Mouse (Mus musculus): ENCODE data around the gene Grid2.
A peak's percentile ranks its signal among the peaks of the same experiment; 100 is the strongest.

Grid2 gene

DNA sequence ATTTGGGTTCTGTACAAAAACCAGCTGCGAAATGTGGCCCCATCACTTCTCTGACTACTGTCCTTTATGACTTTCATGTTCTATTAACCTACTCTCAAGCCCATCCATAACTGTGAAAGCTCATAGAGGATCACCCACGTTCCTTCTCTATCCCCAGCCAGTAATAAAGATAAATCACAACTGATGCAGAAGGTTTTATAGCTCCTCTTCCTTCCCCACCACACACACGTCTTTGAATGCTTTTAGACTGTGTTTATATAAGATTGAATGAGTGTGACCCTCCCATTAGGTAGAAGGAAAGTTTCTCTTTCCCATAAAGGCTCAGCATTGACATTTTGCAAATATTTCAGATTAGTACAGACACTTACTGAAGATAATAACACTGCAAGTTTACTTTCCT, 1350.1 kb downstream of the Grid2 start:
- no peak for DNase-seq (ENCODE audit: low spot score)

DNA sequence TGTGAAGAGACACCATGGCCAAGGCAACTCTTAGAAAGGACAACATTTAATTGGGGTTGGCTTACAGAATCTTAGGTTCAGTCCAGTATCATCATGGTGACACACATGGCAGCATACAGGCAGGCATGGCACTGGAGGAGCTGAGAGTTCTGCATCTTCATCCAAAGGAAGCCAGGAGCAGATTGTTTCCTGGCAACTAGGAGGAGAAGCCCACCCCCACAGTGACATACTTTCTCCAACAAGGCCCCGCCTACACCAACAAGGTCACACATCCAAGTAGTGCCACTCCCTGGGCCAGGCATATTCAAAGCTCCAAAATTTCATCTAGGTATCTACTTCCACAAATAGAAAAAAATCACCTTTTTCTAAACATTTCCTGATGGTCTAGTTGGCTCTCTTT, 1351.4 kb downstream of the Grid2 start:
- DNase-seq (ENCODE audit: low spot score) = no peak

DNA sequence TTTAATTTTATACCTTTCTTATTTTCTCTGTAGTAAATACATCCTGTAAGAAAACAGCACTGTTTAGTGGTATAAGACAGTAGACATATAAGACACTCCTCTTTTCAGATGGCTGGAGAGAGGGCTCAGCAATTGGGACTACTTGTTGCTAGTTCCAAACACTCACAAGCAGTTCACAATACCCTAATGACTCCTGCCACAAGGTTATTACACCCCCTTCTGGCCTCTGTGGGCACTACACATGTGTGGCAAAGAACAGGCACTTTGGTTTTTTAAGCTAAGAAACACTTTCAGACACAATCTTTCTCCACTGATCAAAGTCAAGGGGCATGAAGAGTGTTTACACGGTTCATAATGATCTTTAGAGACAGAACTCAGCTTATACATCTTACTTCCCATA, 1352.3 kb downstream of the Grid2 start:
- no peak for DNase-seq (ENCODE audit: low spot score)

DNA sequence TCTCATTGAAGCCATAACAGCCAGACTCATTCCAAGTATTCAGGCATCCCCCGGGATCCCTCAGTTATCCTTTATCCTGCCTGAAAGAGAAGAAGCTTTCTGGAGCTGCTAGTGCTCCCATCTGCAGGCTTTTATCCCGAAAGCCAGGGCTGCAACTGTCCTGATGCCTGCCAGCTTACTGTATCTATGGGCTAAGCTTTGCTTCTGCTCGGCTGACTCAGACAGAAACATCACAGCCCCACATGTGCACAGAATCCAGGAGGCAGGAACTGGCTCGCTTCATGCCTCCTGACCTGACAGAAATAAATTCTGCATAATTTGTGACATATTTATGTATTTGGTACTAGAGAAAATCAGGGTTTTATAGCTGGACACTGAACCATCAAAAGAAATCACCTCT, 1361.2 kb downstream of the Grid2 start:
- DNase-seq (ENCODE audit: low spot score) = no peak

GRCm38 (mm10) chr6:64617417-64618135, 1361.9 kb downstream of the Grid2 start:
- peak; percentile 4 for DNase-seq (ENCODE audit: low spot score)

DNA sequence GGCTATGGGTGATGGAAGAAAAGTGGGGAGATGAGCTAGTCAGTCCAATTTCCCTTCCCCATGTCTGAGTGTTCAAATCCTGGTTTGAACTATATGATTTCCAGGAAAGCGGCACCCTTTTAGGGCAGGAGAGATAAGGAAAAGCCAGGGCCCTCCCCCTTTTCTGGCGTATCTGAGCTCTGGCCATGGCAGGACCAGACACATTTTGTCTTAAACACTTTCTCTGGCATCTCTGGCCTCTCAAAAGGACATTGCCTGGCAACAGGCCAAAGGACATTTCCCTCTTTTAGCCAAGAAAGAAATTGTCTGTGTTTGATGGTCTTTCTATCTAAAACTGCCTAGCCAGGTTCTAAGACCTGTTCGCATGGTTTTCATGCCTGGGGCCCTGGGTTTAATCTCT, 1367.7 kb downstream of the Grid2 start:
- DNase-seq (ENCODE audit: low spot score) = no peak

DNA sequence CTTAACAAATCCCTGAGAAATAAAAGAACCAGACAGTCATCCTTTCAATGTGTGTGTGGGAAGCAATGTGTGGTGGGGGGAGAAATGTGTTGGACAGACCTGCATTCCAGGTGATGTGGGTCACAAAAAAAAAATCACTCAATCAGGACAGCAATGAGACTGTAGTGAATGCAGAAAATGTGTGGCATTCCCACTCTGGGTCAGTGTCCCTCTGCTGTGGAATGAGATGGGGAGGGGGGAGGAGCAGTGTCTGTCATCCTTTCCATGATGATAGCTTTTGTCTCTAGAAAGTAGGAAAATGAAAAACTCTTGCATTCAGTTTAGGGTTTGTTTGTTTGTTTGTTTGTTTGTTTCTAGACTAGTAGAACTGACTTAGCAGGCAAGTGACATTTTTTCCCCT, 1392.0 kb downstream of the Grid2 start:
- DNase-seq (ENCODE audit: low spot score) = no peak

- DNase-seq (ENCODE audit: low spot score) = no peak
Observed at GRCm38 (mm10) chr6:64648196-64648595, 1392.5 kb downstream of the Grid2 start.

DNA sequence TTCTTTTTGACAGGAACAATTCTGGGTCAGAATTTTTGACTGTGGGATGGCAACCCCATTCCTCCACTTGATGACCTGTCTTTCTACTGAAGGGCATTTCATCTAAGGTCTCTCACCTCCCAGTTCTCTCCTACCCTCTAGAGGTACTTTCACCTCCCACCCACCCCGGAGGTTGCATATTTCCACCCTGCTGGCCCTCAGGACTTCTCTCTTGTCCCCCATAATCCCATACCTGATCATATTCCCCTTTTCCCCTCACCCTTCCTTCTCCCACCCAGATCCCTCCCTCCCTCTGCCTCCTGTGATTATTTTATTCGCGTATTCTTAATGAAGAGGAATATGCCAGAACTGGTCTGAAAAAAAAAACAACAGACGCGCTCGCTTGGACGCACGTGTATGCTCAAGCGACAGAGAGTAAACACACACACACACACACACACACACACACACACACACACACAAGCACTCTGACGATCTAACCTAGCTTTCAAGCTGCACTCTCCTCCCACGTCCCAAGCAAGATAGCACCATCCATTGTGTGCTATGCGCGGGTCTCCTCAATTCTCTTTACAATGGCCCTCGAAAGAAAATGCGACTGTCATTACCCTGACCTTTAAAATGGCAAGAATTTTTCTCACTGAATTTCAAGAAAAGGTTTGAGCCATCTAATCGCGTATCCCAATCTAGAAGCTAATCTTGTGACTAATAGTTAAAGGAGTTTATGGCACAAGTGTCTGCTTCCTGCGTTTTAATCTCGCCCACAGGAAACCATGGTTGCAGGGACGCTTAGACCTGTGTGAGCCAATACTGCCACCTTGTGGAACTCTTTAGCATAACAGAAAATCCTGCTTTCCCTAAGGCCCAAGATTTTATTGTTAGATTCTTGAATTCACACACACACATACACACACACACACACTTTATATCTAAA, 1393.9 kb downstream of the Grid2 start:
- peak; percentile 61 for DNase-seq (ENCODE audit: low spot score)

GRCm38 (mm10) chr6:64650765-64651164, 1395.1 kb downstream of the Grid2 start:
- no peak for DNase-seq (ENCODE audit: low spot score)

DNA sequence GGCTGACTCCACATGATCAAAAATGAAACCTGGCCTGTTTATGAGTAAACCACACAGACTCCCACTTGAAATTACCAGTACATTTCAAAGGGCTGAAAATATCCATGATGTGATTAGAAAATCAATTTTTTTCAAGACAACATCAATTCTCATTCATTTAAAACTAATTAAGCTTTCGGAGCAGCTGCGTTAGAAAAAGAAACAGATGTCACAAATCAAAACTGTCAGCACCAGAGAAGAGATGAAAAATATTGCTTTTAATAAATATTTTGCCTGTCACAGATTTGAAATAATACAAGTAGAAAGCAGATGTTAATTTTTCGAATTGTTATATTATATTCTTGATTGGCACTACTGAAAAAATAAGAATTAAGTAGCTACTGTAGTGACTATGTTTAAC, 1415.3 kb downstream of the Grid2 start:
- no peak for DNase-seq (ENCODE audit: low spot score)

- DNase-seq (ENCODE audit: low spot score) = no peak
Observed at GRCm38 (mm10) chr6:64678815-64679214, 1423.1 kb downstream of the Grid2 start.

- DNase-seq (ENCODE audit: low spot score) = no peak
Observed at GRCm38 (mm10) chr6:64683974-64684373, 1428.3 kb downstream of the Grid2 start.

- DNase-seq (ENCODE audit: low spot score) = no peak
Observed at GRCm38 (mm10) chr6:64684973-64685372, 1429.3 kb downstream of the Grid2 start.

- DNase-seq (ENCODE audit: low spot score) = no peak
Observed at GRCm38 (mm10) chr6:64688181-64688944, 1432.7 kb downstream of the Grid2 start.

GRCm38 (mm10) chr6:64694688-64695087, 1439.0 kb downstream of the Grid2 start:
- no peak for DNase-seq (ENCODE audit: low spot score)

DNA sequence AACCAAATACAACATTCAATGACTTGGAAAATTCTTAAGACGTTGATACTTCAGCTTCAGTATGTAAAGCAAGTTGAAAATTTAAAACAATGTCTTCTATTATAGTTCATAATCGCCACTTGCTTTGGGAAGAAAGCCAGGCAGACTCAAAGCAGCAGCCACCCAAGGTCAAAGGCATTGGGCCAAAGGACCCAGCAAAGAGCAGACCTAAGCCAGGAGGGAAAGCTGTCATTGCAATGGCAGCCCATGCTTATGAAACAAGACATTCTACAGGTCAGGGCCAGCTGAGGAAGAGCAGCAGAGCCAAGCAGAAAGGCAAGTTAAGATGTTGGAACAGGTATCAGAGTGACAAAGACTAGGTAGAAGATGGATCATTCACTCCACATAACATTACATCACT, 1448.0 kb downstream of the Grid2 start:
- DNase-seq (ENCODE audit: low spot score) = no peak

- peak; percentile 55 for DNase-seq (ENCODE audit: low spot score)
Observed at GRCm38 (mm10) chr6:64727751-64728403, 1472.2 kb downstream of the Grid2 start.

DNA sequence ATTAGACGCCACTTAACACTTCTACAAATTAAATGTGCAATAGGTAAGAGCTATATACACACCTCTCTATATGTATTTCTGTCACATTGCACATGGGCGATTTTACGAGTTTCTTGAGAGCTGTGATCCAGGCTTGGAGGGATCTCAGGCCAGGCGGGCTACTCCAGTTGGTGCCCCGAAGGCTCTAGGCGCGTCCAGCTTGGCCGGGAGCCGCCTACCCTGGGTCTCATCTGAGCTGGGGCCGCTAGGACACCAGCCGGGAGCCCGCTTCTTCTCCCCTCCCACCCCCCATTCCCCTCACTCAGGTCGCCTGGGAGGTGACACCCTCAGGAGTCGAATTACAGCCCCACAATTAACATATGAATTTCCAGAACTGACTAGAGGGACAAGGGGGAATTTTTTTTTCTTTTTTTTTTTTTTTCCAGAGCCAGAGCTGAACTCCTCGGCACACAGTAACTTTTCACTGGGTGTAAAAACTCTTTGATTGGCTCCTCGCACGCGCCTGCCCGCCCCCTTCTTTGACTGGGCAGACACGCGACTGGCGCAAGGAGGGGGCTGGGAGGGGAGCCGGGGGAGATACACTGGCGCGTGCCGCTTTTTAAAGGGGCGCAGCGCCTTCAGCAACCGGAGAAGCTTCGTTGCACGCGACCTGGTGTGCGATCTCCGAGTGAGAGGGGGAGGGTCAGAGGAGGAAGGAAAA, 1473.0 kb downstream of the Grid2 start, which contains the start of gene Atoh1:
Gene Atoh1 (plus strand): TSS at position 627 of the 700 bp plus-strand sequence.
- DNase-seq (ENCODE audit: low spot score) = peak; percentile 4

GRCm38 (mm10) chr6:64729231-64730011, 1473.7 kb downstream of the Grid2 start:
- DNase-seq (ENCODE audit: low spot score) = no peak

Measured in lung, postnatal 25 days (tissue).